Mouse (Mus musculus): ENCODE results near the gene Islr. TPM values are rescaled to one million over a fixed set of nuclear protein-coding genes. Genes with fewer than 3 reads are reported as not detected.
A peak's percentile ranks its signal among the peaks of the same experiment; 100 is the strongest.
"Not testable (repeated sequence)": the region's sequence is repeated elsewhere in the genome, so short reads cannot be mapped to it uniquely, and the experiment has no call there.

Gene Islr
- 137 and 139 TPM in 2 replicates for polyA plus RNA-seq (2012; rRNA removed)

DNA sequence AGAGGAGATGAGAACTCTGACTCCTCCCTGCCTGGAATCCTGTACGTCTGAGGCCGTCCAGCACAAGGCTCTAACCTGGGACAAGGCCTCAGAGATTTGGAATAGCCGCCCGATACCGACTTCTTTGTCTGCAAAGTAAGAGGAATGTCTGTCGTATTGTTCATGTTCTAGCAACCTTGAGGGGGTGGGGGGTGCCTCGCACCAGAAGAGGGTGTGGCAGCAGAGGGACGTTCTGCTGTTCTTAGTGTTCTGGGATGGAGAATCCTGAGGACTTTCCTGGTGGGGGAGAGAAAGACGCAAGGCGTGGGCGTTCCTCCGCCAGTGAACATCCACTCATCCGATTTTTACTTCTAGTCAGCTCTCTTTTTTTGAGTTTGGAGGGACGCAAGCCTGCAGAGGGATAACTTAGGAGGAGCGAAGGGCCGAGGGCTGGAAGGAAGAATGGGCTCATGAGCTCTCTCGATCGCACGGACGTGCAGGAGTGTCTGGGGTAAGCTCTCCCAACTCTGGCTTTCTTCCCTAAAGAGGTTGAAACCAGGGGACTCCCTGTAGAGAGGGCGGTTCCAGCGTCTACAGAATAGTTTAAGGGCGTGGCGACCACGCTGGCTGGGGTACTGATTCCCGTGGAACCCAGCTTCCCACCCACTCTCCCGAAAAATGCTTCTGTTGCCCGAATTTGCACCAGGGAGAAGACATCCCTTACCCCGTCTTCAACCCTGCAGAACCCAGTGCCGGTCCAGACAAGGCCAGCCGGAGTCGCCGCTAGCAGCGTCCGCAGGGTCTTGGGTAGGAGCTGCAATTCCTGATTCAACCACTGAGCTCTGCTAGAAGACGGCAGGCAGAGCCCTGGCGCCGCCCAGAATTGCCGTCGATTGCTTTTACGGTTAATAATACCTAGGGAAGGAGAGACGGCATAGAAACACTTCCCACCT, at the start of gene Islr, which contains the start of gene Islr2:
Gene Islr, minus strand, starts transcription at position 791 of the 932 bp plus-strand sequence.
Gene Islr2, minus strand, starts transcription at position 804 of the 932 bp plus-strand sequence.
- no peak for DNase-seq (ENCODE audit: low spot score)

DNA sequence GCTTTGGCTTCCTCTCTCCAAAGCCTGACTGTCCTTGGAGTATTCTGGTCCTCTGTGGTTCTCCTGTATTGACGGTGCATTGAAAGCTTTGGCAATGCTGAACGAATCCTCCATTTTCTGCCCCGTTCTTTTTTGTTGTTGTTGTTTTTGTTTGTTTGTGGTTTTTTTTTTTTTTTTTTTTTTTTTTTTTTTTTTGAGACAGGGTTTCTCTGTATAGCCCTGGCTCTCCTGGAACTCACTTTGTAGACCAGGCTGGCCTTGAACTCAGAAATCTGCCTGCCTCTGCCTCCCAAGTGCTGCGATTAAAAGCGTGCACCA, 49.7 kb upstream of the Islr start:
- DNase-seq (ENCODE audit: low spot score), result not testable (repeated sequence)

DNA sequence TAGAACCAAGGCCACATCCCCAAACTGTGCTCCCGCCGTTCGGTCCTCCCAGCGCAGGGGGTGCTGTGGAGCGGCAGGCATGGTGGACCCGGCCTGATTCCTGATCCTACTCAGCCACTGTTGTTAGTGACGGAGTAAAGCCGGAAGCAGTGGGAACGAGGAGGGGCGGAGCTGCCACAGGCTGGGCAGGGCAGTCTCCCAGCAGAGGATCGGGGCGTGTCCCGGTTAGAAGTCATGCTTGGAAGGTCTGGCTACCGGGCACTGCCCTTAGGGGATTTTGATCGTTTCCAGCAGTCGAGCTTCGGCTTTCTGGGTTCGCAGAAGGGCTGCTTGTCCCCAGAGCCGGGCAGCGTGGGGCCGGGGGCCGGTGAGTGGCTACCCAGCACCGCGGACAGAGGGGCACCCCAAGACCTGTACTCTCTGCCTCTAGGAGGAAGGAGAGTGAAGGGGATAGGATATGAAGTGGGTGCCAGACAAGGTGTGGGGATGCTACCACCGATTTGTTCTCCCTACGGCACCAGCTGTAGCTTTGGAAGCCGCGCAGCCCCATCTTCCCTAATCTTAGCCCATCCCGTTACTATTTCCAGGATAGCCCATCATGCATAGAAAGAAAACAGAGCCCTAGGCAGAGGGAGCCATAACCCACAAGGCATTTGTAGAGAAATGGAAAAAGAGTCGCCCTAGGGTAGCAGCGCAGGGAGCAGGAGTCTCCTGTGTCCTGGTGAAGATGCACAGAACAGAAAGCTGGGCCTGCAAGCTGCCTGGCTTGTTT, 49.1 kb upstream of the Islr start, which contains the start of gene Stoml1:
Gene Stoml1, plus strand, starts transcription at position 132 of the 772 bp plus-strand sequence.
- DNase-seq (ENCODE audit: low spot score), result peak; percentile 84

DNA sequence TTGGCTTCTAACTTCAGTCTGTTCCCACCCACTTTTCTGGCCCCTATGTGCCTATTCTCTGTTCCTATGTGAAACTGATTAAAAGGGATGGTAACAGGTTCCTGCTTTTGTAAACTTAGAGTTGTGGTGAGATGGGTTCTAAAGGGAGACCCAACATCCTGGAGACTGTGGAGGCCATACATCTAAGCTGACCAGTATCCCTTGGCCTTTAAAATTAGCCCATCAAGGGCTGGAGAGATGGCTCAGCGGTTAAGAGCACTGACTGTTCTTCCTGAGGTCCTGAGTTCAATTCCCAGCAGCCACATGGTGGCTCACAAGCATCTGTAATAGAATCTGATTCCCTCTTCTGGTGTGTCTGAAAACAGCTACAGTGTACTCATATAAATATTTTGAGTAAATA, 46.6 kb upstream of the Islr start:
- DNase-seq (ENCODE audit: low spot score), result not testable (repeated sequence)

DNA sequence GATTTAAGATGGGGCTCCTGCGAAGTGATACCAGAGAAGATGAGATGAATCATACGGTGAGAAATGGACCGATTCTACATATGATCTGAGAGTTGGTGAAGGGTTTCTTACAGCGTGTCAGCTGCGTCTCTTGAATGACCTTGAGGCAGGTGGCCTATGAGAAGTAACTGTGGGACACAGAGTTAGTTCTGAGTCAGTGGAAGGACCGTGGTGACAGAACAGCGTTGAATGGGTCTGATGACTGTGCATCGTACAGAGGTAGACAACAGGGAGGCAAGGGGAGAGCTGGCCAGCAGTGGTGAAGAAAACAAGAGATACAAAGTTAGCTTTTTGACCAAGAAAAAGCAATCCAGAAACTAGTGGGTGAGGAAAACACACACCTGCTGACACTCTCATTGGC, 46.2 kb upstream of the Islr start:
- DNase-seq (ENCODE audit: low spot score), result no peak

DNA sequence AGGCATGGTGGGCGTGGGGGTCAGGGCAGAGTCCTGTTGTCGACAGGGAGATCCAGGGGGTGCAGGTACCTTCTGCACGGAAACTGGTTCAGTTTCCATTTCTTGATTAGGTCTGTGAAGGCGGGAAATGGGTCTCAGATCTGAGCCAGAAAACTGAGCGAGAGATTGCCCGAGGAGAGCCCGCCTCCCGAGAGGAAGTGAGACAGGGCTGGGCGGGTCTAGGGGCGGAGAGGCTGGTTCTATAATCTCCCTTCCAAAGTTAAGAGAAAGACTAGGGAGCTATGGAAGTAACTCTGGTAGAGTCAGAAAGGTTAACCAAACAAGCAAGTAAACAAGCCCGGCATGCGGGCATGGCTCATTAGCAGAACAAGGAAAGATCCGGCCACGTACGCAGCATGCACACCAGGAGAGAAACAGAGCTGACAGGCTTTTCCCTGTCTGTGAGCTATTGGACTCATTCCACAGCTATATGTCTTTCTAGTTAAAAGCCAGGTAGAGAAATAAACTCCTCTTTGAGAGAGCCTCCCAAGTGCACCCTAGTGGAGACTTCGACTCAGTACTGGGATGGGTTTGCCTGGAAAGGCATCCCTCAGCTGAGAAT, 45.6 kb upstream of the Islr start, which contains the start of gene Pml:
Gene Pml, minus strand, starts transcription at position 195 of the 601 bp plus-strand sequence.
- DNase-seq (ENCODE audit: low spot score), result peak; percentile 53

DNA sequence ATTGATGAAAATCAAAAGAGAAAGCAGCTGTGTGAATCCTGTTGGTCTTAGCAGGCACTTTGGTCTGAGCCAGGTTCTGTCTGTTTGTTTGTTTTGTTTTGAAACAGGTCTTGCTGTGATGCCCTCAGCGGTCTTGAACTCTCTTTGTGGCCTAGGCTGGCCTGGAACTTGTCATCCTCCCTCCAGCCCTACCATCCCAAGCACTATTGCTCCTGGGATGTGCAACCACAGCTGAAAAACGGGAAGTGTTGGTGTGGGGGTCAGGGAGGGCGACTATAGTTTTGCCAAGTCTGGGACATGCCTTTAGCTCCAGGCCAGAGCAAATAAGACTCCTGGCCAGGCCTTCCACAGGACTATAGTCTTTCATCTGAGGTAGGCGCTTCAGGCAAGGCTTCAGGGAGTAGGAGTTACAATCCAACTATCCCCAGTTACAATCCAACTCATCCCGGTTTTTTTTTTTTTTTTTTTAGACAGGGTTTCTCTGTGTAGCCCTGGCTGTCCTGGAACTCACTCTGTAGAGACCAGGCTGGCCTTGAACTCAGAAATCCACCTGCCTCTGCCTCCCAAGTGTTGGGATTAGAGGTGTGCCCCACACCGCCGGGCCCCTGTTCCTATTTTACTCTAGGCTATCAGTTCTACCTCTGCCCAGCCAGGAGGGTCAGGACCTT, 44.8 kb upstream of the Islr start:
- DNase-seq (ENCODE audit: low spot score), result no peak

DNA sequence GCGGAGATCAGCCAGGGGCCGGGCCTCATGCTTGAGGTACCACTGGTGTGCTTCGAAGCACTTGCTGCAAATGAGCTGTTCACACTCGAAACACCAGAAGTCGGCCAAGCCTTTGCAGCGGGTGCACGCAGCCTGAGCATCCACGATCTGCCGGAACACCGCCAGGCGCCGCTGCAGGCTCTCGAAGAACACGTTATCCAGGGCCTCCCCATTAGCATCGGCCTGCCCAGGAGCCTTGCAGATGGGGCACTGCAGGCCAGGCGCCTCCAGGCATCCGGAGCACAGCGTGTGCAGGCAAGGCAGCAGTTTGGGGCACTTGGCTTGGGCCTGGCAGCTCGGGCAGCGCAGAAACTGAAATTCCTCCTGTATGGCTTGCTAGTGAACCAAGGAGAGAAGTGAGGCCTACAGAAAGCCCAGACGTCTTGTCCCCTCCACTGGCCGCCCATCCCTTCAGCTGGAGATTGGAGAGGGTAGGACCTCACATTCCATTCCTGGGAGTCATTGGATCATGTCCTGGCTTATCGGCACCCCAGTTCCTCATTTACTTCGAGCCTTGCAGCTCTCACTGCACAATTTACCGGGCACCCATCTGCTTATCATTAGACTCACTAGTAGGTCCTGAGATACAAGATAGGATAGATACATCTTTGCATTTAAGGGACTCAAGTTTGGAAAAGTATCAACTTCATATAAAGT, 43.1 kb upstream of the Islr start:
- peak; percentile 74 for DNase-seq (ENCODE audit: low spot score)

DNA sequence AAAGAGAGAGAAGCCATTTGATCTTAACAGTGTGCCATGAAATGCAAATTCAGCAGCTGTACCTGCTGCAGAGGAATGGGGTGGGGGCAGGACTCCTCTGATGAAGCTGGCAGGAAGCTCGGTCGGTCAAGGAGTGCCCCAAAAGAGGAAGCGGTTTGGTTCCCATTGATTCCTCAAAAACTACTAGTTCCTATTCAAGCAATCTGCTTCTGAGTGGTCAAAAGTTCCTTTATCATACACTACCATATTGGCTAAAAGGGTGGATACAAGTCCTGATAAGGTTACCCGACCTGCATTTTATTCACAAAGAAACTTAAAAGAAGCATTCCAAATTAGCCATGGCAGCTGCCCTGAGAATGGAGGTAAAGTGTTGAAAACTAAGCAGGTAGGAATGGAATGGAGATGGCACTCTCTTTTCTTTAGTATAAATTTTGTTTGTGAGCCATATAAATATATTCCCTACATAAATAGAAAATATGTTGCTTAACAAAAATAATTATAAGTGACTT, 42.0 kb upstream of the Islr start:
- no peak for DNase-seq (ENCODE audit: low spot score)

DNA sequence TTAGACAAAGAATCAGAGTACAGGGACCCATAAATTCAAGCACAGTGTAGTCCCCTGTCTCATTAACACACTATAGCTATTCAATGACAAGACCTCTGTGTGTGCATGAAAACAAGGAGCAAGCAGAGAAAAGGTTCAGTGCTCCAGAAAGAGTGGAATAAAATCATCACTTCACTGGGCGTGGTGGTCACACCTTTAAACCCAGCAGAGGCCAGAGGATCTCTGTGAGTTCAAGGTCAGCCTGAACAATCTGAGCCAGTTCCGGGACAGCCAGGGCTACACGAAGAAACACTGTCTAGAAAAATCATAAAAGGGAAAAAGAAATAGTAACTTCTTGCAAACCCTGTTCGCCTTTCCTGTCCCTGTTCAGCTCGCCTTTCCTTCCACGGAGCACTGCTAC, 39.6 kb upstream of the Islr start:
- no peak for DNase-seq (ENCODE audit: low spot score)

DNA sequence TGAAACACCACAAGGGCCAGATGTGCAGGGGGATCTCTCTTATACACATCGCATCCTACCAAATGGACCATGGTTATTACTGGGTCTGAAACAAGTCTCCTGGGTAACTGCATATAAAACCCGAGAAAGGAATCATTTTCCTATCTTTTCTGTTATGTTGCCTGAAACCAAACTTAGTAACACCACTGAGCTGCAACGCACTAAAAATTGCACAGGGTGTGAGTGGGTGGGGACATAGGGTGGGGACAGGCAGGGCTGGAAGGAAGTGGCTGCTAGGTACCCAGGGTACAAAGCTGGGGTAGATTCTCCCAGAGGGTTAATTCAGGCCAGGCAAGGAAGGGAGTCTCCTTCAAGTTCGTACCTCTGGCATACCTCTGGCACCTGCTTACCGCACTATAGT, 38.6 kb upstream of the Islr start:
- DNase-seq (ENCODE audit: low spot score), result no peak

DNA sequence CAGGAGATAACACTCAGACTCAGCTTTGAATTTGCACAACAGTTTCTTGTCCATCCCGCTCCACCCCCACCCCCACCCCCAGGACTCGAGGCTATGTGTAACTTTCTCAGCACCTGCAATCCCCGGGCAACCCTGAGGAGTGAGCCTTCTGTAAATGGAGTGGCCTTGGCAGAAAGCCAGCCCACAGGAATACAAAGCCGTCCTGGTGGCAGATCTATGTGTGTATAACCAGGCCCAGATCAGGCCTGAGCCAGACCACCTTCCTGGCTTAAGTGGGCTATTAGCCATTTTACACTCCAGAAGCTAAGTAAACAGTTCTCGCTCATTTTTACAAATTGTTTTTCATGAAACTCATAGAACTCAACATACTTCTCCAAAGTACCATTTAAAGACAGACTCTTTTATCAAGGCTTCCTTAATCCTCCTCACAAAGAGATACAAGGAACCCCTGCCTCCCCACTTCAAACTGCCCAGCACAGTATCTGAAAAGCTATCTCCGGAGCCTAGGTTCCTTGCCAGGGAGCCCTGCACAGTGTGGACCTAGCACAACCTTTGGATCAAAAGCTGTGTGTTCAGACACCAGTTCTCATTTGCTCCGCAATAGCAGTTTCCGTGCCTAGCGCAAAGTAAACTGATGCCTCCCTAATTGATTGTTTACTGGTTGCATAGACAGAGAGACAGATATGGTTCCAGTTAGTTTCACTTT, 37.8 kb upstream of the Islr start:
- DNase-seq (ENCODE audit: low spot score), result no peak

DNA sequence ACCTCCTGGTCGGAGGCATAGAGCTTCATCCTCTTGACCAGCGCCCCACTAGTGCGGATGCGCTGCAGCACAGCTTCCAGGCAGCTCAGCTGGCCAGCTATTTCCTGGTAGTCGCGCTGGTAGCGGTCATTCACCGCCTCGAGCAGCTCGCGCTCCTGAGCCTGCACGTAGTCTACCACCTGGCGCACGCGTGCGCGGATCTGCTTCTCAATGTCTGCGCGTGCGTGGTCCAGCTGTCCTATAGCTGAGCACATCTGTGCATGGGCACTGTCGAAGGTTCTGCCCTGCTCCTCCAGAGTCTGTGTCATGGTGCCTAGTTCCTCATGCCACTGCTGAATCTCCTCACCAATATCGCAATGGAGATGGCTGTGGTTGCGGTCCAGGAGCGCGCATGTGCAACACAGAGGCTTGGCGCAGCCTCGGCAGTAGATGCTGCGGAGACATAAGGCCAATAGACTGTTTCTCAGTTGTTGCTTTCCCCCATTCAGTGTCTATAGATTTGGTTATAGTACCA, 30.5 kb upstream of the Islr start:
- no peak for DNase-seq (ENCODE audit: low spot score)

DNA sequence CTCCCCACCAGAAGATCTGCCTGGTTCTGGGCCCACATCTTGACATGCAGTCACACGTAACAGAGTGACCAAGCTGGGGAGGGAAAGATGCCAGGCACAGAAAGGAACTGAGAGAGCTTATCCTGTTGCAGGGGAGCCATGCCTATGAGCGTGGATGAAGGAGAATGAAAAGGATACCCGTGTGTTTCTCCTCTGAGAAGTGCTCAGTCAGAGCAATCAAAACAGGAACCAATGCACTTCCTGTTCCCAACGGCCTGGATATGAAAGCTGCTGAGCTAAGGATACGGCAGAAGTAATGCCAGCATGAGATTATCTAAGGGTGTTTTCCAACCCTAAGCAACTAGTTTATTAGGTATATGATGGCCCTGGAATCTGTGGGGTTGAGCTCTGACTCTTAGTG, 28.3 kb upstream of the Islr start:
- DNase-seq (ENCODE audit: low spot score), result no peak

DNA sequence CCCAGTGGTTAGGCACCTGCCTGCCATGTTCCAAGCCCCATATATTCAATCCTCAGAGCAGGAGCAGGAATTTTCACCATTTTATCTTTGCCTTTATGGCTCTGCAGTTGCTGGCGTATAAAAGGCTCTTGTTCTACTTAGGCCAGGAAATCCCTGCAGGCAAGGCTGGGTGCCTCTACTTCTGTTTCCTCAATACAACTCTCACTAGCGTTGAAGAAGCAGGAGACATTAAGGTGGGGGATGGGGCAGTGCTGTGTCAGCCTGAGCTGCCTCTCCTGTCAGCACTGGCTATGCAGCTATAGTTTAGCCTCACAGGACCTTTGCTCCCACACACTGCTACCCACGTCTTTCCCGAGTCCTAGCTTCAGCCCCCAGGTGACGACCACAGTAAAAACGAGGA, 27.6 kb upstream of the Islr start:
- no peak for DNase-seq (ENCODE audit: low spot score)

DNA sequence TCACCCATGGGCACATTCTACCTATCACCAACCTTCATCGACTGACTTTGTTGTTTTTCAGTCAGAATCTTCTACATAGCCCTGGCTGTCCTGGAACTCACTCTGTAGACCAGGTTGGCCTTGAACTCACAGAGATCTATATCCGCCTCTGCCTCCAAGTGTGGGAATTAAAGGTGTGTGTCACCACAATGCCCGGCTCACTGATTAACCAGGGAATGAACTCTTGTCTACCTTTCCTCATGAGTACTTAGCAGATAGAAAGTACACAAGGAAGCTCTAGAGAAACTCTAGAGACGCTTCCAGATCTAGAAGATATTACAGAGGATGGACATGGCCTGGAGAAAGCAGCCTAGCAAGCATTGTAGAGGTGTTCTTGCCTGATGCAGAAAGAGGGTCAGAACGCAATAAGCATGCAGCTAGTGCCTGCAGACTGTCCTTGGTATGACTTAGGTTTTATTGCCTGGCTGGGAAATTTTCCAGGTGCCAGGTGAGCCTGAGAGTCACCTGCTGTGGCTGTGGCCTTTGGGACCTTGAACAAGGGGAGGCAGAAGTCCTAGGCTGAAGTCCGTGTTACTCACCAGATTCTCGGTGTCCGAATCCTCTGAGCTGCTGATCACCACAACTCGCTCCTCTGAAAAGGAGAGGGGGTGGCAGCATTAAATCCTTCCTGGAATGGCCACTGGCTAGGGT, 24.8 kb upstream of the Islr start:
- no peak for DNase-seq (ENCODE audit: low spot score)

DNA sequence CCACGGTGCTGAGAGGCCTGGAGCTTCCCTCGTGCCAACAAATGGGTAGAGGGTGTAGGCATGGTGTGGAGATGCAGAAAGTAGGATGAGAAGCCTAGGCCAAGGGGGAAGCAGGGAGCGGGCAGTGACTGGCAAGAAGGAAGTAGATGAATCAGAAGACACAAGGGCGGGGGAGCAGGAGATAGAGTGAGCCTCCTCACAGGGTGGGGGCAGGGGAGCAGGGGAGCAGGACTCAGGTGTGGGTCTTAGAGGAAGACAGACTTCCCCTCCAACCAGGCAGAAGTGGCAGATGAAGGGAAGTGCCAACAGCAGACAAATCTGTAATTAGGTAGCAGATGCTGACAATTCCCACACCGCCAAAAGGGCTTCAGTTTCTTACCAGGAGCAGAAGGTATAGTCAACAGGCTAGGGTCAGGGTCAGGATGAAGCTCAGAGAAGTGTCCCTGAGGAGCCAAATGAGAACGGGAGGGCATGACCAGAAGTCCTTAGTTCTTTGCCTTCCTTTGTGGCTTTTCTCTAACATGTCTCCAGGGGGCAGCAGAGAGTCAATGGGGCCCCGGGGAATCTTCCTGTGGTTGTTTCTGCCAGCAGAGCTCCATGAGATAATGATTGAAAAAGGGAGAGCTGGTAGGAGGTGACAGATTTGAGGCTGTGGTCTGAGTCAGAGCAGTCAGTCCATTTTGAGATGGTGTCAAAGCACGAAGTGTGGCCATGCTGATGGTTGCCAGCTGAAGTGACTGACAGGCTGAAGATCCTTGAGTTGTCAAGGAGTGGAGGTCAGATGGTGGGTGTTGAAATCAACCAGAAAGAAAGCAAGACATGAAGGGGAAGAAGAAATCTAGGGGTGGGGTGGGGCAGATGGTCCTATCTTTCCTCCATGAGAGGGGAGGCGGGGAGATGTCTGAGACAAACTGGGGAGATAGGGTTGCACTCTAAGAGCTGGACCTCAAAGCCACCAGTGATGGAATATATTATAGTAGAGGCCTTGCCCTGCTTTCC, 22.1 kb upstream of the Islr start:
- no peak for DNase-seq (ENCODE audit: low spot score)

DNA sequence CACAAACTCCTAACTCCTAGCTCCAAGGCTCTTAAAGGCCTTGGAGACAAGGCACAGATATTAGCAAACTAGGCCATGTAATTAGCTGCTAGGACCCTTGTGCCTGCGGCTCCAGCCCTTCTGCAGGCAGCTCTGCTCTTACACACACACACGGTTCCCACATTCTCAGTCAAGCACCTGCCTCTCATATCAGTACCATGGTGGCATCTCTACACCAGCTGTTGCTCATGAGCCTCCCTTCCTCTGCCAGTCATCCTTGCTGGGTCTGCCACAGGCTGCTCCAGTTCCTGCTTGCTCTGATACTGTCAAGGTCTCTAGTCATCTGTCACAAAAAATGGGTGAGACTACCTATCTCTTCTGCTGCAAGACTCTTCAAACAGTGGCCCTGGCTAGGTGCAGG, 20.2 kb upstream of the Islr start:
- DNase-seq (ENCODE audit: low spot score), result no peak

Data from urinary bladder, adult 2 months (tissue).